Mouse (Mus musculus) gastrocnemius, postnatal 14 days (tissue): ENCODE measurements around the gene Dbp. TPM values are rescaled to one million over a fixed set of nuclear protein-coding genes. Genes with fewer than 3 reads are reported as not detected.
A peak's percentile ranks its signal among the peaks of the same experiment; 100 is the strongest.
"Not testable (repeated sequence)": the region's sequence is repeated elsewhere in the genome, so short reads cannot be mapped to it uniquely, and the experiment has no call there.

Source experiments
- DNase-seq: peaks from one replicate; pipeline ENCODE4 v3.0.0; 2021; ENCODE audit warnings: mixed read lengths
- intact Hi-C: fragments of 180-260 bp; cut with DNase I; formaldehyde crosslinking; loops from one replicate; pipeline ENCODE4 v1.15.1; 2025; ENCODE audit warnings: low total_unique reads
- long read RNA-seq, 2 experiments: library from polyadenylated mRNA; stranded (forward); transcript quantifications; one replicate each; pipeline ENCODE4 v2.0.0; 2021
- total RNA-seq, 2 experiments: library from RNA; stranded (reverse); gene quantifications; 2 replicates each; pipeline ENCODE4 v1.2.3; 2021

Gene Dbp
- total RNA-seq = 10 to 100 TPM; 20.6 to 32.8 TPM
- long read RNA-seq, experiment 1, transcript Dbp-201 (4 exons, 1,837 nt) = major isoform, 8 of 14 reads
- long read RNA-seq, experiment 1, partial matches to known transcripts = 0 of 14 reads
- long read RNA-seq, experiment 1, other reads (novel, unspliced or antisense) = 1 of 14 reads
- long read RNA-seq, experiment 2, transcript Dbp-201 (4 exons, 1,837 nt) = major isoform, 23 of 32 reads
- long read RNA-seq, experiment 2, partial matches to known transcripts = 1 of 32 reads
- long read RNA-seq, experiment 2, other reads (novel, unspliced or antisense) = 3 of 32 reads

DNA sequence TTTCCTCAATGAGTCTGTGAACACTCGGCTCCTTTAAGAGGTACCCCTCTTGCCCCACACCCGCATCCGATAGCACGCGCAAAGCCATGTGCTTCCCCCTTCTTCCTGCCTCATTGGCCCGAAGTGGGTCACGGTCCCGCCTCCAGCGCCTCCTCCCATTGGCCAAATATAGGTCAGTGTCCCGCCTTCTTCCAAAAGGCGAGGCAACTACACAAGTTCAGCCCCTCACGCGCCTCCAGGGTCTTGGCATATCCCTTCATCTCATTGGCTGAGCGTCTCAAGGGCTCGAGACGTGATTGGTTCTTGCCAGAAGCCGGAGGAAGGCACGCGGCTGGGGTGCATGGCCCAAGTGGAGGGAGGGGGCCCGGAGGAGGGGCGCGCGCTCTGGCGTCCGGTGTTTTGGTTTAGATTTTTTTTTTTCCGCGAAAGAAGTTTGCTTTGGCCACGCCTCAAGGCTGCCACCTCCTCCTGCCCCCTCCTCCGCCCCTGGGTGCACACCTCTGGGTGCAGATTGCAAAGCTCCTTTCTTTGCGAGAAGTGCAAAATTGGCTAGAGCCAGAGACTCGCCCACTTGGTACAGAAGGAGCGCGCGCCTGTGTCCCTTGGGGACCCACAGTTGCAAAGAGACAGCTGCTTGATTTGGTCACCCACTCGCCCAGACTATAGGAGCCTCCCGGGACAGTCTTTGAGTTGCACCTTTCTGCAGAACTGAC is at the start of gene Dbp:
Gene Dbp, plus strand, starts transcription at position 359 of the 713 bp plus-strand sequence.
- peak; percentile 99 for DNase-seq
- intact Hi-C loops = no loop called here

GRCm38 (mm10) chr7:45660746-45661478 is 44.0 kb upstream of the Dbp start:
- no peak for DNase-seq
- intact Hi-C loops = no loop called here

DNA sequence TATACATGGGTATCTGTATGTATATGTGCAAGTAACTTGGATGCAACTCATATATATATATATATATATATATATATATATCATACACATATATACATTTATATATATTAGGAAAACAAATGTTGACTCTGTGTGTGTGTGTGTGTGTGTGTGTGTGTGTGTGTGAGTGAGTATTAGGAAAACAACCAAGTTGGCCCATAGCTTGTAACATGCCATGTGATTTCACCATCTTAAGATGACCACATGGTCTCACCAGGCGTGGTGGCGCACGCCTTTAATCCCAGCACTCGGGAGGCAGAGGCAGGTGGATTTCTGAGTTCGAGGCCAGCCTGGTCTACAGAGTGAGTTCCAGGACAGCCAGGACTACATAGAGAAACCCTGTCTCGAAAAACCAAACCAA is 43.2 kb upstream of the Dbp start:
- DNase-seq, intact Hi-C loops: not testable (repeated sequence)

DNA sequence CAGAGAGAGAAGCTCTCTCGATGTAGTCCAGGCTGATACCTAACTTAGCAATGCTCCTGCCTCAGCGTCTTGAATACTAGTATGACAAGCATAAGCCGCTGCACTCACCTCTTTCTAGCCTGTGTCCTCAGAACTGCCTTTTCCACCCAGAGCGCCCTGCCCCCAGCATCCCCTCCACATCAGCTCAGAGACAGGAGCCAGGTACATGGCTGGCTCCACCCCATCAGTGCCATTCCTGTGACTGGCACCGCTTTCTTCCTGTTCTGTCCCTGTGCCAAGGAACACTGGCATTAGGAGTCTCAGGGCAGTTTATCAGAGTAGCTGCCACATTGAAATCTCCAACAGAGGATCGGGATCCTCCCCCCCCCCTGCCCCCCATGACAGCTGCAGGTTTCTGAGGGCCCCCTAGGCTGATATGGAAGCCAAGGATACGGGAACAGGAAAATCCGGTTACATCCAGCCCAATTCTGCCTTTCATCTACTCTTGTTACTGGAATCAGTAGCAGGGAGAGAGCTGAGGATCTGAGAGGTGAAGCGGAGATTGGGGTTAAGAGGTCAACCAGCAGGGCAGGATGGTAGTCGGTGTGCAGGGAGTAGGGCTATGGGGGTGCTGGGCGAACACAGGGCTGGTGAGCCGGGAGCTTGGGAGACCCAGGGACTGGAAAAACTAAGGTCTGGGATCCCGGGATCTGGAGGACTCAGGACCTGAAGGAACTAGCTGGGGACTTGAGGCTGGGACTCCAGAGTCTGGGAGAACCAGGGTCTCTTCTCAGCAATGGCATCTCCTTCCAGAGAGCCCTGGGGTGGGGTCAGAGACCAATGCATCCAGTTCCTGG is 39.4 kb upstream of the Dbp start:
- no peak for DNase-seq
- intact Hi-C loops = no loop called here

DNA sequence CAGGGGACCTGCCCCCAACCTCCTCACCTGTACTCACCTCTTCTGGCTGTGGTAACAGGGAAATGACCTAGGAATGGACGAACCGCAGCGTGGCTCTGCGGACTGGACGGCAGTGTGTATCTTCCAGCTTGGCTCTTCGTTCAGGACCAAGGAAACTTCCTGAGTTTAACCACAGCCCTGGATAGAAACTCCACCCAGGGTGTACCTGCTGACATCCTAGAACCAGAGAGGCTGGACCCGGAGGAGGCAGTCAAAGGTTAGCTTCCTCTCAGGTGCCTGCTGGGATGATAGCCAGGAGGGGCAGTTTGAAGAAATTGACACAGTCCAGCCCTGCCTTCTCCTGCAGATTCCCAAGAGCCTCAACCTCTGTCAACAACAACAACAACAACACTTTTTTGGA is 38.7 kb upstream of the Dbp start, which contains the start of gene Fut2:
Gene Fut2, minus strand, starts transcription at position 234 of the 400 bp plus-strand sequence.
- DNase-seq = no peak

DNA sequence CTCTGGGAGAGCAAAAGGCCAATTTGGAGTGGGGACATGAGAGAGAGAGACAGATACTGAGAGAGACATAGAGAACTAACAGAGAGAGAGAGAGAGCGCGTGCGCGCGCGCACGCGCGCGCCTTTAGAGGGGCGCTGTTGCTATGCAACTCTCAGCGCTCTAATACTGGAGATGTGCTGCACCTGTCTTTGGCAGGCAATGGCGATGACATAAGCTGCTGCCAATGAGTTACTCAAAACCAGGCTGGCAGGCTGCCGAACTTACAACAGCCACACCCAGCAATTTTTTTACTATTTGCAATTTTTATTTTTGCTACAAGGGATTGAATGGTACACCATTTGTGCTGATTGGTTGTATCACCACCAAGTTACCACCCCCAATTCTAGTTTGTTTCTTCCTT is 37.1 kb upstream of the Dbp start:
- intact Hi-C loops = no loop called here
- DNase-seq = peak; percentile 8

More for the DNA sequence above, 38.7 kb upstream of the Dbp start, which contains the start of gene Fut2:
- intact Hi-C loops = no loop called here

GRCm38 (mm10) chr7:45668921-45669320 is 36.0 kb upstream of the Dbp start:
- intact Hi-C loops = no loop called here
- no peak for DNase-seq

DNA sequence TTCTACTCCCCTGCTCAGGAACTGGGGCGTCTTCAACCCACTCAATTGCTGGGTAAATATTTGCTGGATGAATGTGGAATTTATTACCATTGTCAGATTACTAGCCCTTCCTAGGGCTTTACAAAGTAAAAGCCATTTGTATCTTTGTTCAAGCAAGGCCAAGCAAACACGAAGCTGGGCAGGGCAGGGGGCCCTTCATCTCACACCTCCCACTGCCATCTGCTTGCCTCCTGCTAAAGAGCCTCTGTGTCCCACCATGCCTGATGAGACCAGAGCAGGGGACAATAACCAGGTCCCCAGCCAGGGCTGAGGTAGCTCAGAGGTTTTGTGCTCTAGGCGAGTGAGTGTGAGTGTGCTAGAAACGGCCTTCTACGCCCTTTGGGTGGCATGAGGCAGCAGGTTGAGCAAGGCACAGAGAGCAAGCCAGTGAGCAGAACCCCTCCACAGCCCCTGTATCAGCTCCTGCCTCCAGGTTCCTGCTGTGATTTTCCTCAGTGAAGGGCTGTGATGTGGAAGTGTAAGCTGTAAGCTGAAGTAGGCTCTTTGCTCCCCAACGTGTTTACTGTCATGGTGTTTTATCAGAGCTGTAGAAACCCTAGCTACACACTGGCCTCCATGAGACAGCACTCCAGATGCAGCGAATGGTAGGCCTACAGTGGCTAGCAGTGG is 27.1 kb upstream of the Dbp start:
- DNase-seq = no peak
- intact Hi-C loops = no loop called here

- intact Hi-C loops = no loop called here
- DNase-seq = no peak
These were observed 26.4 kb upstream of the Dbp start for GRCm38 (mm10) chr7:45678513-45678912.

- no peak for DNase-seq
- intact Hi-C loops = no loop called here
These were observed 24.8 kb upstream of the Dbp start for GRCm38 (mm10) chr7:45679966-45680621.

- peak; percentile 50 for DNase-seq
- intact Hi-C loops = no loop called here
These were observed 23.7 kb upstream of the Dbp start for GRCm38 (mm10) chr7:45681046-45681736.

DNA sequence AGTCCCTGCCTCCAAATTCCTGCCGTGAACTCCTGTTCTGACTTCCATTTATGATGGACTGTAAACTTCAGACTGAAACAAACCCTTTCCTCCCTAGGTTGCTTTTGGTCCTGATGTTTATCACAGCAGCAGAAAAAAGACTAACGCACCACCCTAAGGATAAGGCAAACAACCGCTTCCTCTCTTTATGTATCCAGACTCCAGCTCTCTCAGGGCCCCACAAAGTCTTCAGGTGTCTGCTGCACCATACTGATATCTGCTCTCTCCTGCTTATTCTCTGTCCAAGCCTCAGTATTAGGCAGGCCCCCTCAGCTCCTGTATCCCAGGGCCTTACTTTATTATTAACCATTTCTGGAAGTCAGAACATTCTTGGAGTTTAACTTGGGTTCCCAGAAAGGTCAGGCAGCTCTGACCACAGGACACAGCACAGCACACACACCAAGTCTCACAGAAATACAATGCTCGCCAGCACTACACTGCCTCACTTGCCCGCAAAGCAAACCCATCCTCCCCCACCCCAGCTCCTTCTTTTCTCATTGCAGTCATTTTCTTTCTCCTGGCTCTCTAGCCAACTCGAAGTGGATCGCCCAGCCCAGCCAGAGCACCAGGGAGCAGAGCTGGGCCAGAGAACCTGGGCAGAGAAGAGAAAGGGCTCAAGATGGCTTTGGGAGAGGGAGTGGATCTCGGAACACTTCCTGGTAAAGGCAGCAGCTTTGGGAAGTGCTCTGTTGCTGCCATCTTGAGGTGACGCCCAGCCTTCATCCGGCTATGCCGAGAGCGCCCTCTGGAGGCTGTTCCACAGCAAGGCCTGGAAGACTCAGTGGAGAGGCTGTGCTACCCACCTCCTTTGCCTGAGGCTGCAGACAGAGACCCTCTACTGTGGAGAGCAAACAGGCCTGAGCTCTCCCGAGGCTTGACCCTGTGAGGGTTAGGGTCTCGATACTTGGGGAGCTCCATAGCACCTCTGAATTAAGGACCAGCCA is 22.5 kb upstream of the Dbp start:
- intact Hi-C loops = no loop called here
- peak; percentile 88 for DNase-seq

- intact Hi-C loops = no loop called here
These were observed 21.4 kb upstream of the Dbp start, which contains the start of gene Ntn5 for GRCm38 (mm10) chr7:45683396-45684050. Gene Ntn5 (plus strand): TSS chr7:45684022.

GRCm38 (mm10) chr7:45685811-45686210 is 19.1 kb upstream of the Dbp start:
- DNase-seq = no peak
- intact Hi-C loops = no loop called here

More at GRCm38 (mm10) chr7:45683396-45684050, 21.4 kb upstream of the Dbp start, which contains the start of gene Ntn5:
- DNase-seq = no peak

GRCm38 (mm10) chr7:45686841-45687240 is 18.0 kb upstream of the Dbp start:
- DNase-seq = no peak
- intact Hi-C loops = no loop called here

DNA sequence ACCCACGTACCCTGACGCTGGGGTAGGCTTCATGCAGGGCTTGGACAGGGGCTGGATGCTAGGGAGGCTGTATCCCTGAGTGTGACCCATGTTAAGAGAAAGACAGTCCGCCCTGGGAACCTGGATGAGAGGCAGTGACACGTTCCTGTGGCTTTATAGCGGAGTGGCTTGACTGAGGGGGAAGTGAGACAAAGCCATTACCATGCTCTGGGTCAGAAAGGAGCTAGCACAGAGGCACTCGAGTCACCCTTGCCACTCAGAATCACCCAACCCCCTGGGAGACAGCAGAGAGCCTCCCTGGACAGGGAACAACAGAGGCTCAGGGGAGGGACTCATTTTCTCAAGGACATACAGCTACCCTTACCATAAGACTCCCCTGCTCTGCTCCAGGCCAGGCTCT is 15.8 kb upstream of the Dbp start:
- intact Hi-C loops = no loop called here
- no peak for DNase-seq
